In genomic region chr1:131702094-131702766, GRCm38 (mm10) we compare ENCODE assay signal across 19 mouse cellular contexts. TPM values are rescaled to one million over a fixed set of nuclear protein-coding genes. Genes with fewer than 3 reads are reported as not detected.
DNase-seq lines count a peak whose midpoint lies in the region; ATAC-seq and TF ChIP-seq lines count a peak whose summit lies in the region.
"Had no signal": no experiment of that assay in that cellular context is flagged by ENCODE, and none has a peak within 500 bp of the region (broad histone marks: within the 10 kb centered on the region; RNA-seq: fewer than 3 reads in every experiment).

No protein-coding gene starts in this region.

- no peak for TF ChIP-seq POLR2A in spleen, adult 2 months (IDR thresholded peaks at IDR 0.05; ENCODE audit: low read depth, low read length)

- H3K27me3 ChIP-seq in heart, embryonic 11.5 days (ENCODE audit: control insufficient read depth, insufficient read depth, low read length): no peaks in the 10 kb centered on the region
- no peaks in the 10 kb centered on the region for H3K27me3 ChIP-seq in spleen, adult 2 months (ENCODE audit: control insufficient read depth, insufficient read depth, low read length)
- no peaks in the 10 kb centered on the region for H3K27me3 ChIP-seq in embryonic facial prominence, embryonic 10.5 days (replicated peaks; ENCODE audit: low read depth, poor library complexity, severe bottlenecking)
- H3K27me3 ChIP-seq: hindbrain, embryonic 12.5 days; limb, embryonic 12.5 days; midbrain, embryonic 13.5 days; Patski had no signal

- no peak overlapping the region for H3K9ac ChIP-seq in heart, embryonic 11.5 days (ENCODE audit: low read depth, low read length)
- H3K9ac ChIP-seq: hindbrain, embryonic 12.5 days; limb, embryonic 12.5 days; liver, postnatal 0 days; midbrain, embryonic 13.5 days had no signal

- WGBS in heart, embryonic 11.5 days (ENCODE audit: insufficient replicate concordance): 31% methylated on average over 8 of the region's 8 CpGs
- WGBS in spleen, adult 2 months: 21% methylated on average over 8 of the region's 8 CpGs
- 80% methylated on average over 8 of the region's 8 CpGs for WGBS in embryonic facial prominence, embryonic 10.5 days

- no peaks in the 10 kb centered on the region for H3K9me3 ChIP-seq in heart, embryonic 11.5 days (replicated peaks; ENCODE audit: control insufficient read depth, low read length)
- H3K9me3 ChIP-seq in embryonic facial prominence, embryonic 10.5 days: no peaks in the 10 kb centered on the region
- H3K9me3 ChIP-seq: hindbrain, embryonic 12.5 days; limb, embryonic 12.5 days; midbrain, embryonic 13.5 days had no signal

- intact Hi-C loops in heart, postnatal 36 days (cut with DNase I): no loop called here
- intact Hi-C loops in left cerebral cortex, postnatal 4 days (cut with DNase I): no loop called here

- H3K36me3 ChIP-seq in heart, embryonic 11.5 days (ENCODE audit: control insufficient read depth, insufficient read depth, low read length): no peaks in the 10 kb centered on the region
- no peaks in the 10 kb centered on the region for H3K36me3 ChIP-seq in spleen, adult 2 months (ENCODE audit: control insufficient read depth, insufficient read depth, low read length)
- H3K36me3 ChIP-seq in embryonic facial prominence, embryonic 10.5 days (replicated peaks): no peaks in the 10 kb centered on the region
- H3K36me3 ChIP-seq: hindbrain, embryonic 12.5 days; limb, embryonic 12.5 days; midbrain, embryonic 13.5 days had no signal

- no peak overlapping the region for H3K27ac ChIP-seq in heart, embryonic 11.5 days (ENCODE audit: low read depth, low read length)
- no peak overlapping the region for H3K27ac ChIP-seq in spleen, adult 2 months (ENCODE audit: insufficient read depth, low read length)
- H3K27ac ChIP-seq in embryonic facial prominence, embryonic 10.5 days (replicated peaks): no peak overlapping the region
- H3K27ac ChIP-seq: hindbrain, embryonic 12.5 days; limb, embryonic 12.5 days; midbrain, embryonic 13.5 days; stomach, postnatal 0 days had no signal

- H3K4me1 ChIP-seq in heart, embryonic 11.5 days (ENCODE audit: control insufficient read depth, insufficient read depth, low read length): peaks cover 4% of the 10 kb centered on the region; the same call in 1 of the 2 replicates
- H3K4me1 ChIP-seq in spleen, adult 2 months (ENCODE audit: control insufficient read depth, insufficient read depth, insufficient read length): peaks cover 7% of the 10 kb centered on the region
- no peaks in the 10 kb centered on the region for H3K4me1 ChIP-seq in embryonic facial prominence, embryonic 10.5 days
- H3K4me1 ChIP-seq: hindbrain, embryonic 12.5 days; limb, embryonic 12.5 days; midbrain, embryonic 13.5 days had no signal

- TF ChIP-seq CTCF in spleen, adult 2 months (IDR thresholded peaks at IDR 0.05; ENCODE audit: extremely low read depth, insufficient read depth, insufficient read length, insufficient replicate concordance): no peak

- no peak for DNase-seq in heart, postnatal 36 days
- DNase-seq in spleen, adult 2 months (ENCODE audit: low read depth in 1 of 2, low spot score in 2 of 2): peak; percentile 17 to 26
- DNase-seq in spleen, postnatal 10 days (ENCODE audit: low spot score in 2 of 2): no peak
- DNase-seq in testis, postnatal 10 days (ENCODE audit: low spot score): peak; percentile 66
- DNase-seq in left cerebral cortex, postnatal 4 days: no peak
- DNase-seq in embryonic facial prominence, embryonic 10.5 days (ENCODE audit: low spot score): no peak
- DNase-seq: adrenal gland, adult 2 months; cerebellum, adult 11 months; kidney, adult 2 months; liver, postnatal 0 days had no signal

- ATAC-seq in heart, embryonic 11.5 days (replicated peaks; ENCODE audit: insufficient number of reproducible peaks, low FRiP score, low TSS enrichment): no peak
- peak; percentile 65 for ATAC-seq in granulocyte monocyte progenitor cell, adult 5-6 weeks (replicated peaks; ENCODE audit: poor library complexity, severe bottlenecking)
- ATAC-seq: liver, postnatal 0 days; midbrain, embryonic 13.5 days; Patski had no signal

- no peak overlapping the region for H3K4me3 ChIP-seq in heart, embryonic 11.5 days (ENCODE audit: low read depth, low read length)
- H3K4me3 ChIP-seq in spleen, adult 2 months (ENCODE audit: extremely low read depth, insufficient read depth, insufficient read length): no peak overlapping the region
- H3K4me3 ChIP-seq in embryonic facial prominence, embryonic 10.5 days: no peak overlapping the region
- H3K4me3 ChIP-seq: hindbrain, embryonic 12.5 days; limb, embryonic 12.5 days; midbrain, embryonic 13.5 days had no signal

- peak overlapping the region; percentile 37 for H3K4me2 ChIP-seq in heart, embryonic 11.5 days
- H3K4me2 ChIP-seq: hindbrain, embryonic 12.5 days; limb, embryonic 12.5 days; midbrain, embryonic 13.5 days had no signal

RNA-seq across cellular contexts. Expression of gene Rab7b, which starts 13.7 kb away (rescaled TPM):
- 1.1 and 1.4 TPM in 2 replicates for polyA plus RNA-seq in heart, embryonic 11.5 days (2014; fragmentation: Nextera tagmentation; extraction: Ambion mirVana)
- 1 to 10 TPM; 4.3 to 4.5 TPM for total RNA-seq in heart, postnatal 36 days (2021)
- 3.3 and 6.9 TPM in 2 replicates for polyA plus RNA-seq in spleen, adult 2 months (2012; rRNA removed)
- 13.4 and 23.6 TPM in 2 replicates for total RNA-seq in granulocyte monocyte progenitor cell, adult 5-6 weeks (2014; fragmentation: Nextera tagmentation)
- 28.4 and 32.8 TPM in 2 replicates for total RNA-seq in granulocyte monocyte progenitor cell, adult 5-6 weeks (2017)
- 1 to 10 TPM in 1 of 2 experiments, under 1 TPM in 1; 0.93 to 1.8 TPM for total RNA-seq in left cerebral cortex, postnatal 4 days (2021)
- polyA plus RNA-seq in embryonic facial prominence, embryonic 10.5 days (2016; fragmentation: Nextera tagmentation; extraction: Ambion mirVana): 0.64 and 0.91 TPM in 2 replicates

RNA-seq across cellular contexts. Expression of gene Slc26a9, which starts 41.6 kb away (rescaled TPM):
- polyA plus RNA-seq in heart, embryonic 11.5 days (2014; fragmentation: Nextera tagmentation; extraction: Ambion mirVana): not detected in 2 replicates
- not detected for total RNA-seq in heart, postnatal 36 days (2021)
- polyA plus RNA-seq in spleen, adult 2 months (2012; rRNA removed): 0.14 TPM in 1 of 2 replicates, not detected in the other
- total RNA-seq in granulocyte monocyte progenitor cell, adult 5-6 weeks (2014; fragmentation: Nextera tagmentation): not detected in 2 replicates
- 0.04 TPM in 1 of 2 replicates, not detected in the other for total RNA-seq in granulocyte monocyte progenitor cell, adult 5-6 weeks (2017)
- under 1 TPM; 0.16 to 0.52 TPM for total RNA-seq in left cerebral cortex, postnatal 4 days (2021)
- polyA plus RNA-seq in embryonic facial prominence, embryonic 10.5 days (2016; fragmentation: Nextera tagmentation; extraction: Ambion mirVana): 0.73 TPM in 1 of 2 replicates, not detected in the other
- total RNA-seq: gastrocnemius, adult 18-20 months had no signal
- polyA plus RNA-seq: C2C12; kidney, adult 2 months; limb, embryonic 12.5 days; liver, postnatal 0 days had no signal

Comparison
In these comparisons a context has a peak if more than half of its experiments do, and no peak if none do; other contexts are left out.
1. DNase-seq: peak in spleen, adult 2 months (2 of 2) and testis, postnatal 10 days (single experiment); none in heart, postnatal 36 days (0 of 2), spleen, postnatal 10 days (0 of 2), left cerebral cortex, postnatal 4 days (single experiment) and embryonic facial prominence, embryonic 10.5 days (single experiment).